Mouse (Mus musculus) bone marrow, adult 2 months (tissue): ENCODE results near the gene Apopt1.

Experiments
- CTCF ChIP-seq: fragments of 200-500 bp; IDR thresholded peaks from 2 replicates; pipeline ENCODE4 v1.5.1; 2011; ENCODE audit warnings: low read length, control low read depth; ENCODE audit not compliant: control insufficient read depth, insufficient read depth
- POLR2A ChIP-seq: fragments of 200-500 bp; IDR thresholded peaks from 2 replicates; pipeline ENCODE4 v1.6.1; 2011; ENCODE audit warnings: low read depth, mild to moderate bottlenecking, control low read depth, low read length, borderline replicate concordance; ENCODE audit not compliant: control insufficient read depth

DNA sequence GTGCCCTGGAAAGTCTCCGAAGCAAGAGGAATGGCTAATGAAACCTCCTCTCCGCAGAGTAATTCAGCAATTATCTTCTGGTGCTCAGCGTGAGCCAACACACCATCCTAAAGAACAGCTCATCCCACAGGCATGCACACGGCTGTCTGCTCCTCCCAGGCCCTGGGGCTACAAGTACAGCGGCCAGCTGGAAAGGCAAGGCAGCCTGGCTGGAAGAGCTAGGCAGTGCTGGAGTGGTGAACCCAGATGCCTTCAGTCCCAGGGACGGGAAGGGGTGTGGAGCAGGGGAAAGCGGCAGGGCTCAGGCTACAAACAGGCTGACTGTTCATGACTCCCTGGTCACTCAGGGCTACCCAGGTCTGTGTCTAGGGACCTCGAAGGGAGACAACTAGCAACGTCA lies 8.5 kb upstream of the Apopt1 start:
- TF ChIP-seq CTCF: no peak
- TF ChIP-seq POLR2A: no peak
